Mouse (Mus musculus): ENCODE data around the gene Psip1. TPM values are rescaled to one million over a fixed set of nuclear protein-coding genes. Genes with fewer than 3 reads are reported as not detected.
"Not testable (repeated sequence)": the region's sequence is repeated elsewhere in the genome, so short reads cannot be mapped to it uniquely, and the experiment has no call there.

Gene Psip1
- total RNA-seq, 2 experiments from 2014 or later, result 204 to 211 TPM

- no peak for DNase-seq (ENCODE audit: low spot score in 2 of 2)
These were observed 23.3 kb upstream of the Psip1 start for GRCm38 (mm10) chr4:83509600-83509999.

GRCm38 (mm10) chr4:83501037-83501430, 14.8 kb upstream of the Psip1 start:
- no peak for DNase-seq (ENCODE audit: low spot score in 2 of 2)

GRCm38 (mm10) chr4:83500154-83501036, 14.1 kb upstream of the Psip1 start:
- peak; percentile 15 to 58 for DNase-seq (ENCODE audit: low spot score in 2 of 2)

GRCm38 (mm10) chr4:83497013-83497412, 10.8 kb upstream of the Psip1 start:
- not testable (repeated sequence) for DNase-seq (ENCODE audit: low spot score in 2 of 2)

GRCm38 (mm10) chr4:83493112-83493511, 6.9 kb upstream of the Psip1 start:
- DNase-seq (ENCODE audit: low spot score in 2 of 2), result no peak

- no peak for DNase-seq (ENCODE audit: low spot score in 2 of 2)
These were observed 2.9 kb upstream of the Psip1 start for GRCm38 (mm10) chr4:83489121-83489520.

- peak; percentile 82 to 90 for DNase-seq (ENCODE audit: low spot score in 2 of 2)
These were observed 533 bp downstream of the Psip1 start for GRCm38 (mm10) chr4:83485735-83486116.

GRCm38 (mm10) chr4:83485250-83485649, 1.0 kb downstream of the Psip1 start:
- DNase-seq (ENCODE audit: low spot score in 2 of 2), result no peak

GRCm38 (mm10) chr4:83468208-83468607, 18.1 kb downstream of the Psip1 start:
- DNase-seq (ENCODE audit: low spot score in 2 of 2), result no peak

- no peak for DNase-seq (ENCODE audit: low spot score in 2 of 2)
These were observed 18.6 kb downstream of the Psip1 start for GRCm38 (mm10) chr4:83467615-83468014.

GRCm38 (mm10) chr4:83464827-83465226, 21.4 kb downstream of the Psip1 start:
- no peak for DNase-seq (ENCODE audit: low spot score in 2 of 2)

GRCm38 (mm10) chr4:83460106-83460505, 26.2 kb downstream of the Psip1 start:
- no peak for DNase-seq (ENCODE audit: low spot score in 2 of 2)

- no peak for DNase-seq (ENCODE audit: low spot score in 2 of 2)
These were observed 35.5 kb downstream of the Psip1 start for GRCm38 (mm10) chr4:83450785-83451184.

- no peak for DNase-seq (ENCODE audit: low spot score in 2 of 2)
These were observed 45.2 kb downstream of the Psip1 start for GRCm38 (mm10) chr4:83441050-83441449.

GRCm38 (mm10) chr4:83439045-83439444, 47.2 kb downstream of the Psip1 start:
- no peak for DNase-seq (ENCODE audit: low spot score in 2 of 2)

GRCm38 (mm10) chr4:83438116-83438515, 48.1 kb downstream of the Psip1 start:
- DNase-seq (ENCODE audit: low spot score in 2 of 2), result no peak

- no peak for DNase-seq (ENCODE audit: low spot score in 2 of 2)
These were observed 49.9 kb downstream of the Psip1 start for GRCm38 (mm10) chr4:83436375-83436774.

- DNase-seq (ENCODE audit: low spot score in 2 of 2), result no peak
These were observed 53.4 kb downstream of the Psip1 start for GRCm38 (mm10) chr4:83432901-83433300.

GRCm38 (mm10) chr4:83431950-83432349, 54.3 kb downstream of the Psip1 start:
- no peak for DNase-seq (ENCODE audit: low spot score in 2 of 2)

GRCm38 (mm10) chr4:83428845-83429244, 57.4 kb downstream of the Psip1 start:
- no peak for DNase-seq (ENCODE audit: low spot score in 2 of 2)

GRCm38 (mm10) chr4:83427696-83428095, 58.6 kb downstream of the Psip1 start:
- no peak for DNase-seq (ENCODE audit: low spot score in 2 of 2)

GRCm38 (mm10) chr4:83427141-83427540, 59.1 kb downstream of the Psip1 start:
- DNase-seq (ENCODE audit: low spot score in 2 of 2), result no peak

- no peak for DNase-seq (ENCODE audit: low spot score in 2 of 2)
These were observed 61.1 kb downstream of the Psip1 start for GRCm38 (mm10) chr4:83425119-83425518.

Data from layer of hippocampus, adult 18-20 months (tissue).